Mouse (Mus musculus): ENCODE measurements at regions not wholly inside any gene's neighbourhood (a gene's known extent, or its start where the extent isn't known, plus 50 kb on each side); places are given as distances from the start of the nearest gene placed in this dataset.

DNA sequence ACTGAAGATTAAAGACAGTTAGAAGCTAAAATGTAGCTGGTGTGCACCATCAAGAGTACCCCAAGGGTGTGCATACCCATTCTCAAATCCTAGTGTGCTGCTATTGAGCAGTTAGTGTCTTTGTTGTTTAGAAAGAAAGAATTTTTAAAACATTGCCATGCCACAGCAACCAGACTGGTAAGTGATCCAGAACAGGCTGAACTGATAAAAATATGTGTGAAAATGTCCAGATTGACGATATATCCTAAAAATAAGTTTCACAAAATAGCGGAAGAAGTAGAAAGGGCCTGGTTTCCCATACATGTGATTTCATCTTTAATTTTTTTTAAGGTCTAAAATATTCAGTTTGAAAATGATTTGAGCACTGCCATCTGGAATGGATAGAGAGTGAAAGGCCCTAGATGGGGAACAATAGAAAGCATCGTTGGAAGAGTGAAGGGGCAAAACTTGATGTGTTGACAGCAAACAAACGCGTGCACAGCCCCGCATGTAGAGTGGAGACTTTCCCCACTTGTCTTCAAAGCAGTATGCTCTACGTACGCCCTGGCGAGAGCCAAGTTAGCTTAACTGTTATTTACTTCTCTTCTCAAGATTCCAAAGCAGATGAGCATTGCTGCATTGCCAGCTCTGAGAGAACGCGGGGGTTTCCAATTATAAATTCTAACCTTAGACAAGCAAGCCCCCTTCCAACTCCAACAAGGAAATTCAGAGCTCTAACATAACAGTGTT is 100.3 kb downstream of the Rap2a start:
- no peaks in the 10 kb centered on the region for H3K36me3 ChIP-seq (ENCODE audit: control insufficient read depth, insufficient read depth, low read length)
- 80% methylated on average over 11 of the region's 11 CpGs for WGBS
- H3K4me3 ChIP-seq (ENCODE audit: insufficient read depth, low read depth, low read length): no peak overlapping the region
- no peak for TF ChIP-seq CTCF (IDR thresholded peaks at IDR 0.05; ENCODE audit: low read depth, low read length)
- no peak for TF ChIP-seq POLR2A (IDR thresholded peaks at IDR 0.05; ENCODE audit: extremely low read depth, insufficient read depth, low read length)
- no peak overlapping the region for H3K9ac ChIP-seq (ENCODE audit: low read depth, low read length)
- no peaks in the 10 kb centered on the region for H3K79me2 ChIP-seq (ENCODE audit: control insufficient read depth, insufficient read depth, low read length)
- H3K27me3 ChIP-seq (ENCODE audit: control insufficient read depth, insufficient read depth, low read length): no peaks in the 10 kb centered on the region
- H3K27ac ChIP-seq (replicated peaks; ENCODE audit: insufficient read depth, low read depth, low read length): no peak overlapping the region
- no peak for DNase-seq (ENCODE audit: extremely low read depth, low read depth, low spot score)
- H3K4me1 ChIP-seq (ENCODE audit: control insufficient read depth, insufficient read depth, low read length): no peaks in the 10 kb centered on the region

- Histone ChIP-seq H3K27ac (replicated peaks; ENCODE audit: insufficient read depth, low read depth, low read length) (no peak overlapping the region), H3K79me2 (ENCODE audit: control insufficient read depth, insufficient read depth, low read length) (no peaks in the 10 kb centered on the region)
Measured at GRCm38 (mm10) chr14:120583807-120584206, 105.6 kb downstream of the Rap2a start.

DNA sequence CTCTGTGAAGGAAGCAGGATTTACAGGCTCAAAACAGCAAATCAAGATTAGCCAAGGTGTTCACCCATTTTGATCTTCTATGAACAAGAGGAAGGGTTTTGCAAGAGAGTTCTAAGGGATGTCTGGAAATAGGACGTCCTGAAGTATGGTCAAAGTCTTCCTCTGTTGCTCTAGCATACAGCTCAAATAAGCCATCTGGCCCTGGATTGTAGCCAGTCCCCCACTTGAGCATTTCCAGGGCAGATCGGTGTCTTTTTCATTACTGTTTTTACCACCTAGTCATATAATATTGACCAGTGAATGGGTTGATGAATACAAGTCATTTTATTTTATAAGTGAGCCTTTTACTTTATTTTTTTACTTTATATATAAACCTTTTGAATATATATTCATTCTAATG is 113.9 kb downstream of the Rap2a start:
- WGBS: 80% methylated on average over 2 of the region's 2 CpGs
- no peaks in the 10 kb centered on the region for H3K79me2 ChIP-seq (ENCODE audit: control insufficient read depth, insufficient read depth, low read length)

More at GRCm38 (mm10) chr14:120583807-120584206, 105.6 kb downstream of the Rap2a start:
- Histone ChIP-seq H3K9ac (ENCODE audit: low read depth, low read length) (no peak overlapping the region), H3K4me3 (ENCODE audit: insufficient read depth, low read depth, low read length) (no peak overlapping the region), H3K4me1 (ENCODE audit: control insufficient read depth, insufficient read depth, low read length) (no peaks in the 10 kb centered on the region), H3K36me3 (ENCODE audit: control insufficient read depth, insufficient read depth, low read length) (no peaks in the 10 kb centered on the region), H3K27me3 (ENCODE audit: control insufficient read depth, insufficient read depth, low read length) (no peaks in the 10 kb centered on the region)
- TF ChIP-seq POLR2A (IDR thresholded peaks at IDR 0.05; ENCODE audit: extremely low read depth, insufficient read depth, low read length) (no peak), CTCF (IDR thresholded peaks at IDR 0.05; ENCODE audit: low read depth, low read length) (no peak)
- DNase-seq (ENCODE audit: extremely low read depth, low read depth, low spot score): no peak
- 75% methylated on average over 3 of the region's 3 CpGs for WGBS

DNA sequence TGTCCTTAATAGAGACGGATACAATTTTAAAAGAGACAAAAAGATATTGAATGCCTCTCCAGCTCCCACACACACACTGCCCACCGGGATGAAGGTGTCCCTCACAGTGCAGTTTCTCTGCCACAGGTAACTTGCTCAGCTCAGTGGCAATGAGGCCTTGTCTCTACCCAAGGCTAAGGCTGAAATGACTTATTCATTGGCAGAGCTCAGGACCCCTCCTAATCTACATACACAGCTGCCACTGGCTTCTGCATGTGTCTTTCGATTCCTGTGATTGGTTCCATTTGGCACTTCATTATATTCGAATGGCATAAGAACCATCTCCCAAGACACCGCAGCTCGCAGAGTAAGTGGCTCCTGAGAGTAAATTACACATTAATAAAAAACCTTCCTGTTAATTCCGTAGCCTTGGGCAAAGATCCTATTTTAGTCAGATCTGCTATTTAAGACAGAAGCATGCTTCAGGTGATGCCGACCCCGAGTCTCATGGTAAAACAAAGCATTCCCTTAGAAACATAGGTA is 122.2 kb downstream of the Rap2a start:
- no peak overlapping the region for H3K9ac ChIP-seq (ENCODE audit: low read depth, low read length)
- no peaks in the 10 kb centered on the region for H3K79me2 ChIP-seq (ENCODE audit: control insufficient read depth, insufficient read depth, low read length)
- no peak overlapping the region for H3K4me3 ChIP-seq (ENCODE audit: insufficient read depth, low read depth, low read length)
- 93% methylated on average over 9 of the region's 9 CpGs for WGBS
- H3K4me1 ChIP-seq (ENCODE audit: control insufficient read depth, insufficient read depth, low read length): no peaks in the 10 kb centered on the region
- no peaks in the 10 kb centered on the region for H3K36me3 ChIP-seq (ENCODE audit: control insufficient read depth, insufficient read depth, low read length)
- DNase-seq (ENCODE audit: extremely low read depth, low read depth, low spot score): no peak
- H3K27ac ChIP-seq (replicated peaks; ENCODE audit: insufficient read depth, low read depth, low read length): no peak overlapping the region
- no peaks in the 10 kb centered on the region for H3K27me3 ChIP-seq (ENCODE audit: control insufficient read depth, insufficient read depth, low read length)
- TF ChIP-seq CTCF (IDR thresholded peaks at IDR 0.05; ENCODE audit: low read depth, low read length): no peak
- TF ChIP-seq POLR2A (IDR thresholded peaks at IDR 0.05; ENCODE audit: extremely low read depth, insufficient read depth, low read length): no peak

More for the DNA sequence above, 113.9 kb downstream of the Rap2a start:
- Histone ChIP-seq H3K4me3 (ENCODE audit: insufficient read depth, low read depth, low read length) (no peak overlapping the region), H3K27ac (replicated peaks; ENCODE audit: insufficient read depth, low read depth, low read length) (no peak overlapping the region), H3K9ac (ENCODE audit: low read depth, low read length) (no peak overlapping the region), H3K27me3 (ENCODE audit: control insufficient read depth, insufficient read depth, low read length) (no peaks in the 10 kb centered on the region), H3K4me1 (ENCODE audit: control insufficient read depth, insufficient read depth, low read length) (no peaks in the 10 kb centered on the region), H3K36me3 (ENCODE audit: control insufficient read depth, insufficient read depth, low read length) (no peaks in the 10 kb centered on the region)
- DNase-seq (ENCODE audit: extremely low read depth, low read depth, low spot score): no peak
- TF ChIP-seq CTCF (IDR thresholded peaks at IDR 0.05; ENCODE audit: low read depth, low read length) (no peak), POLR2A (IDR thresholded peaks at IDR 0.05; ENCODE audit: extremely low read depth, insufficient read depth, low read length) (no peak)

- no peaks in the 10 kb centered on the region for H3K36me3 ChIP-seq (ENCODE audit: control insufficient read depth, insufficient read depth, low read length)
- no peaks in the 10 kb centered on the region for H3K27me3 ChIP-seq (ENCODE audit: control insufficient read depth, insufficient read depth, low read length)
- no peaks in the 10 kb centered on the region for H3K79me2 ChIP-seq (ENCODE audit: control insufficient read depth, insufficient read depth, low read length)
- TF ChIP-seq POLR2A (IDR thresholded peaks at IDR 0.05; ENCODE audit: extremely low read depth, insufficient read depth, low read length) (no peak), CTCF (IDR thresholded peaks at IDR 0.05; ENCODE audit: low read depth, low read length) (no peak)
- H3K27ac ChIP-seq (replicated peaks; ENCODE audit: insufficient read depth, low read depth, low read length): no peak overlapping the region
- no peak for DNase-seq (ENCODE audit: extremely low read depth, low read depth, low spot score)
- H3K4me3 ChIP-seq (ENCODE audit: insufficient read depth, low read depth, low read length): no peak overlapping the region
- WGBS: 87% methylated on average over 7 of the region's 7 CpGs
- no peak overlapping the region for H3K9ac ChIP-seq (ENCODE audit: low read depth, low read length)
- H3K4me1 ChIP-seq (ENCODE audit: control insufficient read depth, insufficient read depth, low read length): no peaks in the 10 kb centered on the region
Measured at GRCm38 (mm10) chr14:120601510-120601909, 123.3 kb downstream of the Rap2a start.

GRCm38 (mm10) chr14:120603849-120604492 is 125.7 kb downstream of the Rap2a start:
- H3K27ac ChIP-seq (replicated peaks; ENCODE audit: insufficient read depth, low read depth, low read length): no peak overlapping the region
- no peaks in the 10 kb centered on the region for H3K79me2 ChIP-seq (ENCODE audit: control insufficient read depth, insufficient read depth, low read length)
- H3K4me3 ChIP-seq (ENCODE audit: insufficient read depth, low read depth, low read length): no peak overlapping the region
- H3K36me3 ChIP-seq (ENCODE audit: control insufficient read depth, insufficient read depth, low read length): no peaks in the 10 kb centered on the region
- TF ChIP-seq CTCF (IDR thresholded peaks at IDR 0.05; ENCODE audit: low read depth, low read length): no peak
- TF ChIP-seq POLR2A (IDR thresholded peaks at IDR 0.05; ENCODE audit: extremely low read depth, insufficient read depth, low read length): no peak
- no peaks in the 10 kb centered on the region for H3K27me3 ChIP-seq (ENCODE audit: control insufficient read depth, insufficient read depth, low read length)
- no peak for DNase-seq (ENCODE audit: extremely low read depth, low read depth, low spot score)
- H3K4me1 ChIP-seq (ENCODE audit: control insufficient read depth, insufficient read depth, low read length): no peaks in the 10 kb centered on the region
- WGBS: 81% methylated on average over 6 of the region's 6 CpGs
- no peak overlapping the region for H3K9ac ChIP-seq (ENCODE audit: low read depth, low read length)

Data from liver, adult 2 months (tissue).